Mouse (Mus musculus) testis, adult 2 months (tissue): ENCODE data around the gene Klrc3. TPM values are rescaled to one million over a fixed set of nuclear protein-coding genes. Genes with fewer than 3 reads are reported as not detected.
"Not testable (repeated sequence)": the region's sequence is repeated elsewhere in the genome, so short reads cannot be mapped to it uniquely, and the experiment has no call there.

Experiments
- H3K27ac ChIP-seq: fragments of 200-500 bp; 2 replicates; pipeline ENCODE4 v1.5.1; 2012; ENCODE audit warnings: low read depth, low read length; ENCODE audit not compliant: control insufficient read depth, insufficient read depth
- H3K27me3 ChIP-seq: fragments of 200-500 bp; 2 replicates; pipeline ENCODE4 v1.6.1; 2012; ENCODE audit warnings: mild to moderate bottlenecking, low read length, moderate library complexity; ENCODE audit not compliant: control insufficient read depth, insufficient read depth
- H3K36me3 ChIP-seq: fragments of 200-500 bp; 2 replicates; pipeline ENCODE4 v1.6.1; 2012; ENCODE audit warnings: mild to moderate bottlenecking, low read length; ENCODE audit not compliant: control insufficient read depth, insufficient read depth
- H3K4me1 ChIP-seq: fragments of 200-500 bp; 2 replicates; pipeline ENCODE4 v1.6.1; 2012; ENCODE audit warnings: low read length; ENCODE audit not compliant: control insufficient read depth, insufficient read depth
- H3K4me3 ChIP-seq: fragments of 200-500 bp; 2 replicates; pipeline ENCODE4 v1.5.1; 2012; ENCODE audit warnings: low read depth, mild to moderate bottlenecking, low read length, moderate library complexity, mixed read lengths; ENCODE audit not compliant: control insufficient read depth
- CTCF ChIP-seq: fragments of 200-500 bp; IDR thresholded peaks from 2 replicates; pipeline ENCODE4 v1.5.1; 2012; ENCODE audit warnings: low read depth, mild to moderate bottlenecking, inconsistent platforms, low read length, moderate library complexity; ENCODE audit not compliant: control insufficient read depth, insufficient read depth, insufficient replicate concordance
- POLR2A ChIP-seq: fragments of 200-500 bp; IDR thresholded peaks from 2 replicates; pipeline ENCODE4 v1.6.1; 2012; ENCODE audit warnings: low read depth, mild to moderate bottlenecking, inconsistent platforms, low read length, moderate library complexity; ENCODE audit not compliant: control insufficient read depth
- polyA plus RNA-seq: library from polyadenylated mRNA; depleted of rRNA; stranded (reverse); fragments of >200 nt; gene quantifications from 2 replicates; pipeline ENCODE4 v1.2.3, GENCODE M21; 2012; rRNA removed

The Klrc3 gene
- not detected in 2 replicates for polyA plus RNA-seq

- not testable (repeated sequence) for H3K27ac ChIP-seq, H3K4me1 ChIP-seq, H3K36me3 ChIP-seq, H3K27me3 ChIP-seq, H3K4me3 ChIP-seq
These were observed at the start of gene Klrc3 for GRCm38 (mm10) chr6:129643237-129643636. TSS of gene Klrc3 (minus strand) at chr6:129643337.

GRCm38 (mm10) chr6:129691436-129691835 lies 48.3 kb upstream of the Klrc3 start:
- not testable (repeated sequence) for H3K4me3 ChIP-seq, H3K27me3 ChIP-seq, H3K36me3 ChIP-seq, H3K4me1 ChIP-seq, H3K27ac ChIP-seq

GRCm38 (mm10) chr6:129680379-129680778 lies 37.2 kb upstream of the Klrc3 start:
- TF ChIP-seq CTCF: no peak
- TF ChIP-seq POLR2A: no peak
- Histone ChIP-seq H3K36me3 (no peaks in the 10 kb centered on the region), H3K27me3 (no peaks in the 10 kb centered on the region), H3K4me3 (no peak overlapping the region), H3K27ac (no peak overlapping the region), H3K4me1 (no peaks in the 10 kb centered on the region)

- TF ChIP-seq CTCF: no peak
- no peak for TF ChIP-seq POLR2A
- H3K36me3 ChIP-seq: no peaks in the 10 kb centered on the region
- no peaks in the 10 kb centered on the region for H3K4me1 ChIP-seq
- H3K27ac ChIP-seq: no peak within 1 kb of the TSS
- no peak within 1 kb of the TSS for H3K4me3 ChIP-seq
- no peaks in the 10 kb centered on the region for H3K27me3 ChIP-seq
These were observed 35.7 kb upstream of the Klrc3 start, which contains the start of gene Klrc1 for GRCm38 (mm10) chr6:129678873-129679272. TSS of gene Klrc1 (minus strand) at chr6:129678973.

- H3K36me3 ChIP-seq, H3K27ac ChIP-seq, H3K4me3 ChIP-seq, H3K27me3 ChIP-seq, H3K4me1 ChIP-seq: not testable (repeated sequence)
These were observed 18.2 kb upstream of the Klrc3 start for GRCm38 (mm10) chr6:129661301-129661700.

- not testable (repeated sequence) for H3K27ac ChIP-seq, H3K4me1 ChIP-seq, H3K4me3 ChIP-seq, H3K27me3 ChIP-seq, H3K36me3 ChIP-seq
These were observed 17.5 kb upstream of the Klrc3 start, which contains the start of gene Klrc2 for GRCm38 (mm10) chr6:129660589-129660988. TSS of gene Klrc2 (minus strand) at chr6:129660689.

- H3K4me3 ChIP-seq, H3K4me1 ChIP-seq, H3K27ac ChIP-seq: not testable (repeated sequence)
These were observed 917 bp upstream of the Klrc3 start for GRCm38 (mm10) chr6:129644054-129644453.

GRCm38 (mm10) chr6:129631046-129631445 lies 12.1 kb downstream of the Klrc3 start:
- H3K27me3 ChIP-seq, H3K27ac ChIP-seq: not testable (repeated sequence)

More at GRCm38 (mm10) chr6:129644054-129644453, 917 bp upstream of the Klrc3 start:
- H3K36me3 ChIP-seq, H3K27me3 ChIP-seq: not testable (repeated sequence)

GRCm38 (mm10) chr6:129623735-129624134 lies 19.4 kb downstream of the Klrc3 start, which contains the start of gene Klrk1:
TSS of gene Klrk1 (minus strand) at chr6:129623864.
- H3K27me3 ChIP-seq: no peaks in the 10 kb centered on the region
- H3K4me3 ChIP-seq: no peak within 1 kb of the TSS
- H3K36me3 ChIP-seq: no peaks in the 10 kb centered on the region
- H3K4me1 ChIP-seq: no peaks in the 10 kb centered on the region
- no peak within 1 kb of the TSS for H3K27ac ChIP-seq
- no peak for TF ChIP-seq POLR2A
- TF ChIP-seq CTCF: no peak

More at GRCm38 (mm10) chr6:129631046-129631445, 12.1 kb downstream of the Klrc3 start:
- not testable (repeated sequence) for H3K4me3 ChIP-seq, H3K4me1 ChIP-seq, H3K36me3 ChIP-seq
